Mouse (Mus musculus) liver, embryonic 14.5 days (tissue): Measurements from ENCODE around the gene Uba52.

Experiments used
- CTCF ChIP-seq: IDR thresholded peaks from 2 replicates; pipeline ENCODE4 v1.5.1; 2016; ENCODE audit warnings: antibody characterized with exemption, low read depth, control low read depth
- EP300 ChIP-seq: IDR thresholded peaks from 2 replicates; pipeline ENCODE4 v1.6.1; 2016; ENCODE audit warnings: antibody characterized with exemption, low read depth

- TF ChIP-seq EP300 (no peak), CTCF (no peak)
Observed at GRCm38 (mm10) chr8:70465701-70466100, 44.9 kb downstream of the Uba52 start.
